Mouse (Mus musculus) forebrain, embryonic 14.5 days (tissue): ENCODE measurements around the gene Rcl1. TPM values are rescaled to one million over a fixed set of nuclear protein-coding genes. Genes with fewer than 3 reads are reported as not detected.

Experiments
- ATAC-seq: fragments of 200-750 bp; cut with Nextera tagmentation; 2 replicates; pipeline ENCODE4 v1.8.0; 2017; ENCODE audit warnings: mild to moderate bottlenecking, moderate library complexity
- DNase-seq: peaks from one replicate; pipeline ENCODE4 v3.0.0-alpha.2; 2015; ENCODE audit warnings: low spot score
- H3K27ac ChIP-seq: fragments of 300-500 bp; sonication (generic); 2 replicates; pipeline ENCODE4 v1.5.1; 2014; ENCODE audit warnings: low read depth, mild to moderate bottlenecking, control low read depth, low read length, moderate library complexity
- H3K27me3 ChIP-seq: fragments of 300-500 bp; sonication (generic); replicated peaks from 2 replicates; pipeline ENCODE4 v1.6.1; 2014; ENCODE audit warnings: low read length, control low read depth, mixed read lengths; ENCODE audit not compliant: control insufficient read depth, insufficient read depth
- H3K36me3 ChIP-seq: fragments of 300-500 bp; sonication (generic); 2 replicates; pipeline ENCODE4 v1.6.1; 2014; ENCODE audit warnings: low read length, control low read depth; ENCODE audit not compliant: control insufficient read depth, insufficient read depth
- H3K4me1 ChIP-seq: fragments of 300-500 bp; sonication (generic); 2 replicates; pipeline ENCODE4 v1.6.1; 2014; ENCODE audit warnings: antibody characterized with exemption, low read length, control low read depth; ENCODE audit not compliant: control insufficient read depth, insufficient read depth
- H3K4me2 ChIP-seq: fragments of 300-500 bp; sonication (generic); 2 replicates; pipeline ENCODE4 v1.6.1; 2014; ENCODE audit warnings: mild to moderate bottlenecking, control low read depth, low read length
- H3K4me3 ChIP-seq: fragments of 300-500 bp; sonication (generic); 2 replicates; pipeline ENCODE4 v1.5.1; 2014; ENCODE audit warnings: low read depth, low read length, control low read depth
- H3K9ac ChIP-seq: fragments of 300-500 bp; sonication (generic); 2 replicates; pipeline ENCODE4 v1.6.1; 2014; ENCODE audit warnings: mild to moderate bottlenecking, low read length, control low read depth, moderate library complexity
- H3K9me3 ChIP-seq: fragments of 300-500 bp; sonication (generic); replicated peaks from 2 replicates; pipeline ENCODE4 v1.6.1; 2016; ENCODE audit warnings: low read length, control low read depth, mixed read lengths; ENCODE audit not compliant: control insufficient read depth
- WGBS: fragments of 180-500 bp; shearing (Covaris S2); extraction: QIAGEN DNeasy Blood & Tissue Kit; methylation state at CpG from one replicate; pipeline ENCODE4 v1.1.7; 2014; 5-methylcytosine and 5-hydroxymethylcytosine counted together
- polyA plus RNA-seq: library from polyadenylated mRNA; unstranded; fragments of >200 nt; fragmentation: Nextera tagmentation; extraction: Ambion mirVana; gene quantifications from 2 replicates; pipeline ENCODE4 v1.2.1, GENCODE M21; 2014

The Rcl1 gene
- polyA plus RNA-seq, 1 experiment from 2014 or later: 35.1 TPM

DNA sequence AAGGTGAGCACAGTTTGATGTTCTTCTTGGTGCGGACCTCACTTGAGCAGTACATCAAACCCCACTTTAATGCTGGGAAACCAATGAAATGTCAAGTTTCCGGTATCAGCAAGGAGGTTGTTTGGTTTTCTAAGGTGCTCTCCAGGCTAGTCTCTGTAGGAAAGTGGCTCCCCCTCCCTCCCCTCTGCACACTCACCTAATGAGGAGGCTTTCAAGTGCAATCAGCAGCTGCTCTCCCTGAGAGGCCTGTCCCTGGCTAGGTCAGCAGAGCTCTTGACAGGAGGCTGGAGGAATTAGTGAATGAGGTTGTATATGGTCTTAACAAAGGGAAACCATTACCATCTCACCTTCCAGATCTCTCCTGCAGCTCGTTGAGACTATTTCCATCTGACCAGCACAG is 54.4 kb downstream of the Rcl1 start:
- WGBS: 81% methylated on average over 3 of the region's 3 CpGs
- H3K27ac ChIP-seq: no peak overlapping the region
- DNase-seq (no peak), ATAC-seq (no peak)
- no peak overlapping the region for H3K4me3 ChIP-seq
- no peaks in the 10 kb centered on the region for H3K36me3 ChIP-seq
- H3K9ac ChIP-seq: no peak overlapping the region
- no peaks in the 10 kb centered on the region for H3K4me1 ChIP-seq
- H3K4me2 ChIP-seq: no peak overlapping the region
- H3K27me3 ChIP-seq: no peaks in the 10 kb centered on the region
- H3K9me3 ChIP-seq: no peaks in the 10 kb centered on the region

DNA sequence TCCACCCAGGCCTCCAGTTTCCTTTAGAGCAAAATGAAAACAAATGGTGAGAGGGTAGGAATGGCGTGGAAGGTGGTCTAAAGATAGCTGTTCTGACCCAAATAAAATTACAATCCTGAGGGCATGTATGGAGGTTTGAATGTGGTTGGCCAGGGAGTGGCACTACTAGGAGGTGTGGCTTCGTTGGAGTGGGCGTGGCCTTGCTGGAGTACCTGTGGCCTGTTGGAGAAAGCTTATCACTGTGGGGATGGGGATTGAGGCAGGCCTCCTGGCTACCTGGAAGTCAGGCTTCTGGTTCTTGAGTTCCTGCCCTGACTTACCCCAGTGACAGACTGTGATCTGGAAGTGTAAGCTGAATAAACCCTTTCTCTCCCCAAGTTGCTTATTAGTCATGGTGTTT is 55.2 kb downstream of the Rcl1 start:
- 58% methylated on average over 3 of the region's 3 CpGs for WGBS
- Histone ChIP-seq H3K9ac (no peak overlapping the region), H3K4me1 (no peaks in the 10 kb centered on the region), H3K9me3 (no peaks in the 10 kb centered on the region), H3K27me3 (no peaks in the 10 kb centered on the region), H3K4me3 (no peak overlapping the region), H3K27ac (no peak overlapping the region), H3K36me3 (no peaks in the 10 kb centered on the region), H3K4me2 (no peak overlapping the region)
- DNase-seq: no peak
- no peak for ATAC-seq

DNA sequence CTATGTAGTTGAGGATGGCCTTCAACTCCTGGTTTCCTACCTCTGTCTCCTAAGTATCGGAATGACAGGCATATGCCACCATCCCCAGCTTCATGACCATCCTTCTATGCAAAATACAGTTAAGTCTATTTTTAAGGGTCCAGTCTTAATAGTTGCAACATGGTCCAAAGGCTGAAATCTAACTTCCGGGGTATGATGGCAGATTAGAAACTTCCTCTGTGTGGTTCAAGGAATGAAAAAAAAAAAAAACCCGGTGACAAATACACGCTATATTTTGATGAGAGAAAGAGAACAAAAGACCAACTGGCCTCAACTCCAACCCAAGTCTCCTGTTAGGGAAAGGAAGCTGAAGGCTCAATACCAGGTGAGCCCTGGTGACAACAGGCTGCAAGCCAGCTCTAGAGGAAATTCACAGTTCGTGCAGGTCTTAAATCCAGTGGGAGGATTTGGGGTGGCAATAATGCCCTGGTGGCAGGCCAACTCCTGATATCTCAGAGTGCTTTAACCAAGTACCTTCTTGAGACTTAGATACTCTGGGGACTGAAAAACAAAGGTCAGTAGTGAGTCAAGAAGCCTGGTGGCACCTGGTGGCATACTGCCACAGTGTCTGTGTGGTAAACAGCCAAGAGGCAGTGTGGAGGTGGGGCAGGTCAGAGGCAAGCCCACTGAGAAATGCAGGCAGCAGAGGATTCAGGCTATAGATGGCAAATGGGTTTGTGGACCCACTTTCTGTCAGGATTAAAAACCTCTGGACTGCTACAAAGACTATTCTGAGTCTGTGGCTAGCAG is 56.7 kb downstream of the Rcl1 start:
- DNase-seq (no peak), ATAC-seq (no peak)
- Histone ChIP-seq H3K27ac (no peak overlapping the region), H3K4me1 (no peaks in the 10 kb centered on the region), H3K9ac (no peak overlapping the region), H3K4me2 (no peak overlapping the region), H3K4me3 (no peak overlapping the region), H3K27me3 (no peaks in the 10 kb centered on the region), H3K36me3 (no peaks in the 10 kb centered on the region), H3K9me3 (no peaks in the 10 kb centered on the region)
- 90% methylated on average over 5 of the region's 5 CpGs for WGBS

DNA sequence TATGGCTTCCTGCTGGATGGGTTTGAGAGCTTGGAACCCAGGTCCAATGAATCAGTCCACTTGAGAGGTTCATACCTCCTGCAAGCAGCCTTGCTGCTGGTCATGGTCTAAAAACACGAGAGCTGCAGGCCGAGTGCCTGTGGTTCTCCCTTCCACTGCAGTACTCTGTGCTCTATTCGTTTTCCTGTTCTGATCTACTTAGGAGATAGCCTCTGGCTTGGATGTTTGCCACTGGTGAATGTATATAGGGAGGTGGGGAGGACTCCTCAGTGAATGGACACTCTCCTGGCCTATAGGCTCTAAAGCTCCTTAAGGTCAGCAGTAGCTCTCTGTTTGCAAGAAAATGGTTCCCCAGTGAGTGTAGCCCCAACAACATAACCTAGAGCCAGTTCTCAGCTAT is 57.3 kb downstream of the Rcl1 start:
- no peaks in the 10 kb centered on the region for H3K9me3 ChIP-seq
- H3K4me1 ChIP-seq: no peaks in the 10 kb centered on the region
- no peak overlapping the region for H3K4me3 ChIP-seq
- ATAC-seq (no peak), DNase-seq (no peak)
- no peak overlapping the region for H3K27ac ChIP-seq
- 86% methylated on average over 3 of the region's 3 CpGs for WGBS
- H3K4me2 ChIP-seq: no peak overlapping the region
- no peaks in the 10 kb centered on the region for H3K36me3 ChIP-seq
- no peak overlapping the region for H3K9ac ChIP-seq
- H3K27me3 ChIP-seq: no peaks in the 10 kb centered on the region

DNA sequence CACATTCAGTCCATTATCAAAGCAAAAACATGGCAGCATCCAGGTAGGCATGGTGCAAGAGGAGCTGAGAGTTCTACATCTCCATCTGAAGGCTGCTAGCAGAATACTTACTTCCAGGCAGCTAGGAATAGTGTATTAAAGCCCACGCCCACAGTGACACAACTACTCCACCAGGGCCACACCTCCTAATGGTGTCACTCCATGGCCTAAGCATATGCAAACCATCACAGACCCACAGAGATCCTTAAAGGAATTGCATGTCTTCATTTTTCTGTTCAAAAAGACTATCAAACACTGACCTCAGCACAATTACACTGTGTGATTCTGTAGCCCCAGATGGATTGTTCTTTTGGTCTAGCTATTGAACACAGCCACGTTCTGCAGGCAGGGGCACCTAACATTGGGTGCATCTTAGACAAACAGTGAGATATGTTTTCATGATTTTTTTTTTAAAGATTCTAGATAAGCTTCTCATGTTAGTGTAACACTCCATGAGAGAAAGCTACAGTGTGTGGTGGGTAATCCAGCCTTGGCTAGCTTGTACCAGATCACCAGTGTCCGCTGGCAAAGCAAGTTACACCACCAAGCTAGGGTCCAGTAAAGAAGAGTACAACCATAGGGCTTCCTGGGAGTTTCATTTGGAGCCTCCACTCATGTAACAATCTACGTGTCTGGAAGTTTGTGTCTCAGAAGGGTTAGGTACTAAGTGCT is 62.8 kb downstream of the Rcl1 start:
- H3K4me3 ChIP-seq: no peak overlapping the region
- H3K27me3 ChIP-seq: no peaks in the 10 kb centered on the region
- no peak overlapping the region for H3K4me2 ChIP-seq
- ATAC-seq (no peak), DNase-seq (no peak)
- no peaks in the 10 kb centered on the region for H3K4me1 ChIP-seq
- no peaks in the 10 kb centered on the region for H3K36me3 ChIP-seq
- no peak overlapping the region for H3K9ac ChIP-seq
- H3K9me3 ChIP-seq: no peaks in the 10 kb centered on the region
- no peak overlapping the region for H3K27ac ChIP-seq
- WGBS: 83% methylated on average over 4 of the region's 4 CpGs

DNA sequence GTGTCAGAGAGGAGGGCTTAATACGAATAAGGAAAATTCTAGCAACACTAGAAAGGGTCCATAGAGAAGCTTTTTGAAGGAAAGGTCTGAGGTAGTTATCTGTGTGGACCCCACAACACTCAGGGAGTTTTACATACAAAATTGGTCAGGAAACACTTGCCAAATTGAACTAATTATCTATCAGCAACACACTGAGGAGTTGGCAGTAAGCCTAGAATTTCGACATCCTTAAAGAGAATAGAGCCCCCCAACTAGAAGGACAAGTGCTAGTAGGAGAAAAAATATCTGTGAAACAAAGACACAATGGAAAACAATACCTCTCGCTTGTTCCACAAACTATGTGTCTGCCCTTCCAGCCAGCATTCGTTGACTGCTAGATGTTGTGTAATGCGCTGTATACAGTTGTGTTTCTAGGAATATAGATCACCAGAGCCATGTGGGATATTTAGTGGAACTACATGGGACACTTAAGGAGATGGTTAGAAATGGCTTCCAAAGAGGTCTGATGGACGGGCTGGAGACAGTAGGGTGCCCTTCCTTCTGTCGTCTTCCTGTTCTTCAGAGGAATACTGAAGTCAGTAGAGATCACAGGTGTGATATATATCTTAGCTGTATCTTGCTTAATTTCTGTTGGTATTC is 63.5 kb downstream of the Rcl1 start:
- Histone ChIP-seq H3K36me3 (no peaks in the 10 kb centered on the region), H3K27ac (no peak overlapping the region), H3K9ac (no peak overlapping the region), H3K27me3 (no peaks in the 10 kb centered on the region), H3K9me3 (no peaks in the 10 kb centered on the region), H3K4me2 (no peak overlapping the region), H3K4me3 (no peak overlapping the region), H3K4me1 (no peaks in the 10 kb centered on the region)
- ATAC-seq (no peak), DNase-seq (peak; percentile 66)
- WGBS: 65% methylated on average over 7 of the region's 7 CpGs

DNA sequence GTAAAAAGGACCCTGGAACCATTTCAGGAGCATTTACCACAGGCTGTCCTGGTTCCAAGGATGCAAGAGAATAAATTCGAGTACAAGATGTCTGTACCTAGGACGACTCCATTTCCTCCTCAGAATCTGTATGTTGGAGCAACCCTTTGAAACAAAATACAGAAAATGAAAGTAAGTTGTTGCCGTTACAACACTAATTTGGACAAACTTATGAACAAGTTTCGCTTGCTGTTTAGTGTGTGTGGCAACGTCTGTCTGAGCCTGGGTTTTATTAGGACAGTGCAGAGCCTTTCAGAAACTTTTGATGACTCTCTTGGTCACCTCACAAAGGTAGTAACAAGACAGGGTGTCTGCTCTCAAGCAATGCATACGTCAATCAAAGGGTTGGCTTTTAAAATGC is 66.8 kb downstream of the Rcl1 start:
- H3K27ac ChIP-seq: no peak overlapping the region
- ATAC-seq (no peak), DNase-seq (no peak)
- H3K4me1 ChIP-seq: no peaks in the 10 kb centered on the region
- H3K36me3 ChIP-seq: no peaks in the 10 kb centered on the region
- no peak overlapping the region for H3K4me3 ChIP-seq
- no peaks in the 10 kb centered on the region for H3K27me3 ChIP-seq
- no peaks in the 10 kb centered on the region for H3K9me3 ChIP-seq
- H3K4me2 ChIP-seq: no peak overlapping the region
- no peak overlapping the region for H3K9ac ChIP-seq
- 80% methylated on average over 6 of the region's 6 CpGs for WGBS

DNA sequence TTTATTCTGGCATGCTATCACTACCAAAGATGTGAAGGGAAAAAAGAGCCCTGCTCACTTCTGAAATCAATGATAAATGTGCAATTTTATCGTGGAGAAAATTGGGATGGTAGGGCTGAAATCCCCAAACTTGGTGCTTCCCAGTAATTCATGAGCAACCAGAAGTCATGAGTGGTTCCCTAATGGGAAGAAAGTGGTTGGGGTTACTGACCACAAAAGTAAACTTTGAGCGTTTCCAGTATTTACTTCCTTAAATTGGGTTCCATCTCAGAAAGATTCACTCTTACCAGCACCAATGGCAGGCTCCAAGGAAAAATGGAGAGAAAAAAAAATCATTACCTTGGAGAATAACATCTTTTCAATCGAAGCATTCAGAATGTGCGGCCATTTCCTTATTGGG is 79.2 kb downstream of the Rcl1 start:
- no peak overlapping the region for H3K4me3 ChIP-seq
- ATAC-seq: no peak

DNA sequence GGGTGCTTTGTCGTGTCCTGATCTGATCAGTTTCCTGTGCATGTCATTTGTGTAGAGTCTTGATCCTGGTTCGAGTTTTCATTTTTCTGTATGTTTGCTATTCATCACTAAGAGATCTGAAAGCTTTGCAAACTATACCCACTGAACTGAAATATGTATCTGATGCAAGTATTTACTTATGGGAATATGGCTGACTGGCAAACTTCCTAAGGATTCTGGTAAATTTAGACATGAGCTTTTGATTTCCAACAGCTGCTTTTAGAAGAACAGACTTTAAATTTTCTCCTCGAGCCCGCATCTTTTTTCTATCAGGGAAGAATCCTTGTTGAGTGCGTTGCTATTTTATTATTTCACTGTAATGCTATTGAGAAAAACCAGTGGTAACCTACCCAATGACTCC is 81.0 kb downstream of the Rcl1 start:
- H3K27ac ChIP-seq: no peak overlapping the region
- no peaks in the 10 kb centered on the region for H3K4me1 ChIP-seq
- H3K27me3 ChIP-seq: no peaks in the 10 kb centered on the region
- DNase-seq: no peak
- H3K4me3 ChIP-seq: no peak overlapping the region
- H3K9ac ChIP-seq: no peak overlapping the region
- H3K9me3 ChIP-seq: no peaks in the 10 kb centered on the region
- H3K36me3 ChIP-seq: no peaks in the 10 kb centered on the region
- no peak overlapping the region for H3K4me2 ChIP-seq
- 96% methylated on average over 5 of the region's 5 CpGs for WGBS
- ATAC-seq: no peak

More for the DNA sequence above, 79.2 kb downstream of the Rcl1 start:
- Histone ChIP-seq H3K9ac (no peak overlapping the region), H3K9me3 (no peaks in the 10 kb centered on the region), H3K4me2 (no peak overlapping the region), H3K27ac (no peak overlapping the region), H3K4me1 (no peaks in the 10 kb centered on the region), H3K27me3 (no peaks in the 10 kb centered on the region), H3K36me3 (no peaks in the 10 kb centered on the region)
- 89% methylated on average over 4 of the region's 4 CpGs for WGBS
- no peak for DNase-seq
